Mouse (Mus musculus): ENCODE data around the gene Dnajc28. TPM values are rescaled to one million over a fixed set of nuclear protein-coding genes. Genes with fewer than 3 reads are reported as not detected.

The Dnajc28 gene
- polyA plus RNA-seq, 1 experiment from 2014 or later, result 5.4 TPM

GRCm38 (mm10) chr16:91630584-91630983 is 11.8 kb upstream of the Dnajc28 start:
- no peak overlapping the region for H3K9ac ChIP-seq
- H3K36me3 ChIP-seq, result peaks cover 82% of the 10 kb centered on the region
- no peaks in the 10 kb centered on the region for H3K27me3 ChIP-seq
- no peak overlapping the region for H3K4me3 ChIP-seq
- ATAC-seq (ENCODE audit: insufficient number of reproducible peaks, insufficient read depth, low FRiP score, low TSS enrichment), result no peak
- H3K27ac ChIP-seq, result no peak overlapping the region
- H3K4me1 ChIP-seq, result no peaks in the 10 kb centered on the region
- no peak overlapping the region for H3K4me2 ChIP-seq (replicated peaks)
- WGBS, result 72% methylated on average over 1 of the region's 1 CpGs
- no peaks in the 10 kb centered on the region for H3K9me3 ChIP-seq

- no peaks in the 10 kb centered on the region for H3K9me3 ChIP-seq
- WGBS, result 95% methylated on average over 4 of the region's 4 CpGs
- H3K4me3 ChIP-seq, result no peak overlapping the region
- H3K9ac ChIP-seq, result no peak overlapping the region
- H3K4me2 ChIP-seq (replicated peaks), result no peak overlapping the region
- no peak overlapping the region for H3K27ac ChIP-seq
- H3K4me1 ChIP-seq, result no peaks in the 10 kb centered on the region
- ATAC-seq (ENCODE audit: insufficient number of reproducible peaks, insufficient read depth, low FRiP score, low TSS enrichment), result no peak
- H3K27me3 ChIP-seq, result no peaks in the 10 kb centered on the region
- H3K36me3 ChIP-seq, result peaks cover 83% of the 10 kb centered on the region
Observed at GRCm38 (mm10) chr16:91629749-91630148, 10.9 kb upstream of the Dnajc28 start.

GRCm38 (mm10) chr16:91628673-91629072 is 9.8 kb upstream of the Dnajc28 start:
- no peak overlapping the region for H3K27ac ChIP-seq
- H3K4me3 ChIP-seq, result no peak overlapping the region
- H3K36me3 ChIP-seq, result peaks cover 88% of the 10 kb centered on the region
- no peaks in the 10 kb centered on the region for H3K9me3 ChIP-seq
- ATAC-seq (ENCODE audit: insufficient number of reproducible peaks, insufficient read depth, low FRiP score, low TSS enrichment), result no peak
- H3K9ac ChIP-seq, result no peak overlapping the region
- H3K27me3 ChIP-seq, result no peaks in the 10 kb centered on the region
- no peaks in the 10 kb centered on the region for H3K4me1 ChIP-seq
- H3K4me2 ChIP-seq (replicated peaks), result no peak overlapping the region
- 91% methylated on average over 3 of the region's 3 CpGs for WGBS

GRCm38 (mm10) chr16:91627831-91628230 is 9.0 kb upstream of the Dnajc28 start:
- peaks cover 89% of the 10 kb centered on the region for H3K36me3 ChIP-seq

GRCm38 (mm10) chr16:91623074-91623473 is 4.2 kb upstream of the Dnajc28 start:
- Histone ChIP-seq H3K4me3 (no peak overlapping the region), H3K4me2 (replicated peaks) (no peak overlapping the region), H3K27ac (no peak overlapping the region), H3K9ac (no peak overlapping the region), H3K4me1 (no peaks in the 10 kb centered on the region), H3K36me3 (peaks cover 78% of the 10 kb centered on the region), H3K9me3 (no peaks in the 10 kb centered on the region), H3K27me3 (no peaks in the 10 kb centered on the region)
- ATAC-seq (ENCODE audit: insufficient number of reproducible peaks, insufficient read depth, low FRiP score, low TSS enrichment), result no peak
- 92% methylated on average over 9 of the region's 9 CpGs for WGBS

More at GRCm38 (mm10) chr16:91627831-91628230, 9.0 kb upstream of the Dnajc28 start:
- H3K4me1 ChIP-seq, result no peaks in the 10 kb centered on the region
- no peak overlapping the region for H3K9ac ChIP-seq
- no peaks in the 10 kb centered on the region for H3K27me3 ChIP-seq
- WGBS, result 87% methylated on average over 7 of the region's 7 CpGs
- no peak for ATAC-seq (ENCODE audit: insufficient number of reproducible peaks, insufficient read depth, low FRiP score, low TSS enrichment)
- H3K27ac ChIP-seq, result no peak overlapping the region
- no peak overlapping the region for H3K4me2 ChIP-seq (replicated peaks)
- no peak overlapping the region for H3K4me3 ChIP-seq
- H3K9me3 ChIP-seq, result no peaks in the 10 kb centered on the region

GRCm38 (mm10) chr16:91620991-91621390 is 2.2 kb upstream of the Dnajc28 start:
- WGBS, result 91% methylated on average over 11 of the region's 11 CpGs
- H3K9me3 ChIP-seq, result no peaks in the 10 kb centered on the region
- ATAC-seq (ENCODE audit: insufficient number of reproducible peaks, insufficient read depth, low FRiP score, low TSS enrichment), result no peak
- no peak overlapping the region for H3K9ac ChIP-seq
- no peak overlapping the region for H3K4me3 ChIP-seq
- H3K4me1 ChIP-seq, result no peaks in the 10 kb centered on the region
- H3K27me3 ChIP-seq, result no peaks in the 10 kb centered on the region
- H3K27ac ChIP-seq, result no peak overlapping the region
- peaks cover 59% of the 10 kb centered on the region for H3K36me3 ChIP-seq
- H3K4me2 ChIP-seq (replicated peaks), result no peak overlapping the region

GRCm38 (mm10) chr16:91620185-91620584 is 1.4 kb upstream of the Dnajc28 start:
- H3K27ac ChIP-seq, result no peak overlapping the region
- H3K36me3 ChIP-seq, result peaks cover 53% of the 10 kb centered on the region
- no peak overlapping the region for H3K9ac ChIP-seq
- H3K9me3 ChIP-seq, result no peaks in the 10 kb centered on the region
- no peaks in the 10 kb centered on the region for H3K4me1 ChIP-seq
- H3K4me2 ChIP-seq (replicated peaks), result no peak overlapping the region
- no peak overlapping the region for H3K4me3 ChIP-seq
- no peaks in the 10 kb centered on the region for H3K27me3 ChIP-seq
- 93% methylated on average over 5 of the region's 5 CpGs for WGBS
- ATAC-seq (ENCODE audit: insufficient number of reproducible peaks, insufficient read depth, low FRiP score, low TSS enrichment), result no peak

GRCm38 (mm10) chr16:91614552-91614951 is 4.3 kb downstream of the Dnajc28 start:
- Histone ChIP-seq H3K4me1 (no peaks in the 10 kb centered on the region), H3K9ac (no peak overlapping the region), H3K4me3 (no peak overlapping the region), H3K4me2 (replicated peaks) (no peak overlapping the region), H3K9me3 (no peaks in the 10 kb centered on the region), H3K27me3 (no peaks in the 10 kb centered on the region), H3K27ac (no peak overlapping the region), H3K36me3 (no peaks in the 10 kb centered on the region)
- no peak for ATAC-seq (ENCODE audit: insufficient number of reproducible peaks, insufficient read depth, low FRiP score, low TSS enrichment)
- WGBS, result 84% methylated on average over 6 of the region's 6 CpGs

- ATAC-seq (ENCODE audit: insufficient number of reproducible peaks, insufficient read depth, low FRiP score, low TSS enrichment), result no peak
- no peak overlapping the region for H3K27ac ChIP-seq
- H3K4me1 ChIP-seq, result no peaks in the 10 kb centered on the region
- whole genome bisulfite sequencing, result 76% methylated on average over 5 of the region's 5 CpGs
- H3K4me2 ChIP-seq (replicated peaks), result no peak overlapping the region
- no peaks in the 10 kb centered on the region for H3K27me3 ChIP-seq
- no peak overlapping the region for H3K9ac ChIP-seq
- H3K4me3 ChIP-seq, result no peak overlapping the region
- no peaks in the 10 kb centered on the region for H3K36me3 ChIP-seq
- no peaks in the 10 kb centered on the region for H3K9me3 ChIP-seq
Observed at GRCm38 (mm10) chr16:91612525-91612924, 6.3 kb downstream of the Dnajc28 start.

- Histone ChIP-seq H3K9me3 (no peaks in the 10 kb centered on the region), H3K4me2 (replicated peaks) (no peak overlapping the region), H3K9ac (no peak overlapping the region), H3K4me3 (no peak overlapping the region), H3K27ac (no peak overlapping the region), H3K4me1 (no peaks in the 10 kb centered on the region), H3K27me3 (no peaks in the 10 kb centered on the region), H3K36me3 (no peaks in the 10 kb centered on the region)
- no peak for ATAC-seq (ENCODE audit: insufficient number of reproducible peaks, insufficient read depth, low FRiP score, low TSS enrichment)
- WGBS, result 65% methylated on average over 11 of the region's 11 CpGs
Observed at GRCm38 (mm10) chr16:91611248-91611647, 7.6 kb downstream of the Dnajc28 start.

GRCm38 (mm10) chr16:91609501-91610245 is 9.2 kb downstream of the Dnajc28 start:
- no peaks in the 10 kb centered on the region for H3K9me3 ChIP-seq
- no peak overlapping the region for H3K4me3 ChIP-seq
- WGBS, result 72% methylated on average over 9 of the region's 9 CpGs
- H3K27ac ChIP-seq, result no peak overlapping the region
- H3K4me2 ChIP-seq (replicated peaks), result no peak overlapping the region
- no peaks in the 10 kb centered on the region for H3K36me3 ChIP-seq
- no peaks in the 10 kb centered on the region for H3K27me3 ChIP-seq
- ATAC-seq (ENCODE audit: insufficient number of reproducible peaks, insufficient read depth, low FRiP score, low TSS enrichment), result no peak
- no peaks in the 10 kb centered on the region for H3K4me1 ChIP-seq
- H3K9ac ChIP-seq, result no peak overlapping the region

- Histone ChIP-seq H3K9me3 (no peaks in the 10 kb centered on the region), H3K27ac (no peak overlapping the region), H3K4me1 (no peaks in the 10 kb centered on the region), H3K4me3 (no peak overlapping the region), H3K4me2 (replicated peaks) (no peak overlapping the region), H3K27me3 (no peaks in the 10 kb centered on the region), H3K9ac (no peak overlapping the region), H3K36me3 (no peaks in the 10 kb centered on the region)
- ATAC-seq (ENCODE audit: insufficient number of reproducible peaks, insufficient read depth, low FRiP score, low TSS enrichment), result no peak
- WGBS, result 88% methylated on average over 8 of the region's 8 CpGs
Observed at GRCm38 (mm10) chr16:91606958-91607357, 11.9 kb downstream of the Dnajc28 start.
